ENCODE assay signal across 9 mouse cellular contexts in genomic region chr3:97394289-97394688, GRCm38 (mm10). TPM values are rescaled to one million over a fixed set of nuclear protein-coding genes. Genes with fewer than 3 reads are reported as not detected.
A peak's percentile ranks its signal among the peaks of the same experiment; 100 is the strongest.
DNase-seq lines count a peak whose midpoint lies in the region; ATAC-seq and TF ChIP-seq lines count a peak whose summit lies in the region.
"Had no signal": no experiment of that assay in that cellular context is flagged by ENCODE, and none has a peak within 500 bp of the region (broad histone marks: within the 10 kb centered on the region; RNA-seq: fewer than 3 reads in every experiment).

No protein-coding gene starts in this region.

- TF ChIP-seq CTCF in forebrain, postnatal 0 days (IDR thresholded peaks at IDR 0.05; ENCODE audit: low read depth), result peak; percentile 70
- TF ChIP-seq CTCF in MEL (IDR thresholded peaks at IDR 0.05 in 2 of 3, conservative IDR thresholded peaks at IDR 0.05 in 1 of 3; ENCODE audit: control insufficient read depth in 1 of 3, insufficient read depth in 1 of 3, low read depth in 2 of 3, low read length in 3 of 3, poor library complexity in 1 of 3, severe bottlenecking in 1 of 3), result peak; percentile 92 to 95 (median 93)

- H3K79me2 ChIP-seq in MEL (ENCODE audit: control insufficient read depth, insufficient read depth, low read length, poor library complexity), result no peaks in the 10 kb centered on the region

- no peak overlapping the region for H3K27ac ChIP-seq in forebrain, postnatal 0 days (ENCODE audit: low read depth, low read length)
- H3K27ac ChIP-seq in forebrain, embryonic 12.5 days, result no peak overlapping the region
- H3K27ac ChIP-seq in MEL (ENCODE audit: control insufficient read depth, low read depth, low read length), result no peak overlapping the region
- H3K27ac ChIP-seq in embryonic facial prominence, embryonic 10.5 days (replicated peaks), result no peak overlapping the region

- H3K4me2 ChIP-seq in forebrain, postnatal 0 days (ENCODE audit: low read depth), result no peak overlapping the region
- H3K4me2 ChIP-seq in forebrain, embryonic 12.5 days, result no peak overlapping the region

- no peak for ATAC-seq in forebrain, postnatal 0 days
- no peak for ATAC-seq in forebrain, embryonic 12.5 days (ENCODE audit: low FRiP score)

- H3K9me3 ChIP-seq in forebrain, postnatal 0 days (ENCODE audit: low read length), result no peaks in the 10 kb centered on the region
- H3K9me3 ChIP-seq in forebrain, embryonic 12.5 days, result no peaks in the 10 kb centered on the region
- no peaks in the 10 kb centered on the region for H3K9me3 ChIP-seq in MEL (replicated peaks; ENCODE audit: insufficient read depth, low read length)
- H3K9me3 ChIP-seq in embryonic facial prominence, embryonic 10.5 days, result no peaks in the 10 kb centered on the region

- no peaks in the 10 kb centered on the region for H3K4me1 ChIP-seq in forebrain, postnatal 0 days (ENCODE audit: insufficient read depth)
- no peaks in the 10 kb centered on the region for H3K4me1 ChIP-seq in forebrain, embryonic 12.5 days
- no peaks in the 10 kb centered on the region for H3K4me1 ChIP-seq in MEL (ENCODE audit: control insufficient read depth in 1 of 2, insufficient read depth in 2 of 2, low read length in 2 of 2)
- no peaks in the 10 kb centered on the region for H3K4me1 ChIP-seq in embryonic facial prominence, embryonic 10.5 days

- TF ChIP-seq POLR2A in MEL (IDR thresholded peaks at IDR 0.05; ENCODE audit: control insufficient read depth in 1 of 2, insufficient read depth in 1 of 2, low read depth in 1 of 2, low read length in 2 of 2, poor library complexity in 1 of 2), result no peak

- DNase-seq in forebrain, postnatal 0 days, result no peak
- peak; percentile 3 to 6 for DNase-seq in left cerebral cortex, postnatal 25 days (ENCODE audit: low spot score in 2 of 2)
- DNase-seq in left cerebral cortex, adult 8-10 months (ENCODE audit: low spot score in 2 of 2), result no peak
- peak; percentile 75 for DNase-seq in MEL (ENCODE audit: low read depth, low spot score)
- DNase-seq in embryonic facial prominence, embryonic 10.5 days (ENCODE audit: low spot score), result peak; percentile 56
- DNase-seq in naive thymus-derived CD4-positive, alpha-beta T cell, adult 2 months (ENCODE audit: low read depth), result peak; percentile 39
- peak; percentile 5 for DNase-seq in yolk sac, embryonic 10.5 days (ENCODE audit: low spot score)

- intact Hi-C loops in left cerebral cortex, postnatal 25 days (cut with DNase I), result loop anchor here (2.0 kb wide), 2 partner anchors 145 to 191 kb away; no protein-coding TSS in a partner anchor

- H3K4me3 ChIP-seq in forebrain, postnatal 0 days (ENCODE audit: low read depth, low read length), result no peak overlapping the region
- H3K4me3 ChIP-seq in forebrain, embryonic 12.5 days (replicated peaks), result no peak overlapping the region
- no peak overlapping the region for H3K4me3 ChIP-seq in MEL (ENCODE audit: control insufficient read depth in 1 of 2, insufficient read depth in 1 of 2, low read depth in 2 of 2, low read length in 2 of 2)
- no peak overlapping the region for H3K4me3 ChIP-seq in embryonic facial prominence, embryonic 10.5 days

- H3K36me3 ChIP-seq in forebrain, postnatal 0 days (ENCODE audit: insufficient read depth), result no peaks in the 10 kb centered on the region
- no peaks in the 10 kb centered on the region for H3K36me3 ChIP-seq in forebrain, embryonic 12.5 days (replicated peaks)
- no peaks in the 10 kb centered on the region for H3K36me3 ChIP-seq in MEL (ENCODE audit: control insufficient read depth in 1 of 2, insufficient read depth in 2 of 2, low read length in 2 of 2)
- H3K36me3 ChIP-seq in embryonic facial prominence, embryonic 10.5 days (replicated peaks), result no peaks in the 10 kb centered on the region

- H3K27me3 ChIP-seq in forebrain, postnatal 0 days (ENCODE audit: insufficient read depth, low read length), result no peaks in the 10 kb centered on the region
- H3K27me3 ChIP-seq in forebrain, embryonic 12.5 days, result no peaks in the 10 kb centered on the region
- H3K27me3 ChIP-seq in MEL (ENCODE audit: control insufficient read depth in 1 of 2, insufficient read depth in 2 of 2, low read length in 2 of 2), result no peaks in the 10 kb centered on the region; a peak in 2 of 4 replicates
- H3K27me3 ChIP-seq in embryonic facial prominence, embryonic 10.5 days (replicated peaks; ENCODE audit: low read depth, poor library complexity, severe bottlenecking), result no peaks in the 10 kb centered on the region

- peak; percentile 78 for TF ChIP-seq RAD21 in MEL (IDR thresholded peaks at IDR 0.05; ENCODE audit: low read depth, low read length)

- WGBS in forebrain, postnatal 0 days, result 49% methylated on average over 1 of the region's 1 CpGs
- 60% methylated on average over 1 of the region's 1 CpGs for WGBS in forebrain, embryonic 12.5 days
- WGBS in embryonic facial prominence, embryonic 10.5 days, result 46% methylated on average over 1 of the region's 1 CpGs

- TF ChIP-seq EP300 in MEL (IDR thresholded peaks at IDR 0.05; ENCODE audit: low read depth in 1 of 2, low read length in 2 of 2), result no peak

- H3K9ac ChIP-seq in forebrain, postnatal 0 days, result no peak overlapping the region
- no peak overlapping the region for H3K9ac ChIP-seq in forebrain, embryonic 12.5 days
- no peak overlapping the region for H3K9ac ChIP-seq in MEL (ENCODE audit: control insufficient read depth, low read depth, low read length, poor library complexity, severe bottlenecking)

TF ChIP-seq in MEL, 35 proteins besides CTCF, POLR2A, EP300 and RAD21:
- TF ChIP-seq MYB (IDR thresholded peaks at IDR 0.05; ENCODE audit: low read depth, low read length) (no peak), BHLHE40 (IDR thresholded peaks at IDR 0.05; ENCODE audit: borderline replicate concordance, low read depth, low read length) (no peak), ZNF384 (IDR thresholded peaks at IDR 0.05; ENCODE audit: low read depth, low read length) (no peak), ZC3H11A (IDR thresholded peaks at IDR 0.05; ENCODE audit: low read depth, low read length) (peak; percentile 78), SMC3 (IDR thresholded peaks at IDR 0.05; ENCODE audit: low read depth, low read length) (peak; percentile 95)

RNA-seq across cellular contexts. Expression of gene Olfr1402, which starts 27.5 kb away (rescaled TPM):
- total RNA-seq in forebrain, postnatal 0 days (2014; rRNA removed), result not detected in 2 replicates
- not detected in 2 replicates for polyA plus RNA-seq in forebrain, postnatal 0 days (2015; fragmentation: Nextera tagmentation; extraction: Ambion mirVana)
- not detected in 2 replicates for polyA plus RNA-seq in forebrain, embryonic 12.5 days (2016; fragmentation: Nextera tagmentation; extraction: Ambion mirVana)
- total RNA-seq in left cerebral cortex, postnatal 25 days (2021), result not detected
- total RNA-seq in left cerebral cortex, adult 8-10 months (2022), result not detected
- total RNA-seq in MEL (2012; rRNA removed), result not detected in 2 replicates
- not detected for polyA plus RNA-seq in MEL (2012; ENCODE audit: insufficient read depth in 1 of 2, insufficient read length in 2 of 2, low read depth in 1 of 2, low replicate concordance in 2 of 2, missing spikeins in 1 of 2)
- not detected in 2 replicates for polyA plus RNA-seq in embryonic facial prominence, embryonic 10.5 days (2016; fragmentation: Nextera tagmentation; extraction: Ambion mirVana)
- total RNA-seq: layer of hippocampus, postnatal 25 days had no signal

Comparison
In these comparisons a context has a peak if more than half of its experiments do, and no peak if none do; other contexts are left out.
1. DNase-seq: peak in left cerebral cortex, postnatal 25 days (2 of 2), MEL (single experiment), embryonic facial prominence, embryonic 10.5 days (single experiment), naive thymus-derived CD4-positive, alpha-beta T cell, adult 2 months (single experiment) and yolk sac, embryonic 10.5 days (single experiment); none in forebrain, postnatal 0 days (single experiment) and left cerebral cortex, adult 8-10 months (0 of 2).